Mouse (Mus musculus) B cell, adult 2 months (primary cell): Measurements from ENCODE around the gene Sdc3.

Experiments
- DNase-seq, 2 experiments: peaks; one replicate each; pipeline ENCODE4 v3.0.0; 2022

The Sdc3 gene

DNA sequence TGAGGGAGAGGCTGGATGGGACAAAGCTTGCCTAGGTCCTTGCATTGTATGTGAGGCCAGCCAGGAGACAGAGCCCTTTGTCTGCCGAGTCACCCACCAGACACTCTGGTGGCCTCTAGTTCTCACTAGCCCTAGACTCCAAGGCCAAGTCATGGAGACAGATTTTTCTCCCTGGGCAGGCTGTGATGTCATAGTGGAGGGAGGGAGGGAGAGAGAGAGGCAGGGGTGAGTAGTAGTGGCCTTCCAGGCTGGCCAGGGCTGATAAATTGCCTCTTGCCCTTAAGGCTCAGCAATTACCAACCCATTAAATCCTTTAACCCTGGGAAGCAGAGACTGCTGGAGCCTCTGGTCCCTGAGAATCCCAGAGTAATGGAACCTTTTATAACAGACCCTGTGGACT is 41.8 kb downstream of the Sdc3 start:
- DNase-seq: no peak

GRCm38 (mm10) chr4:130835550-130835949 is 43.2 kb downstream of the Sdc3 start:
- no peak for DNase-seq

DNA sequence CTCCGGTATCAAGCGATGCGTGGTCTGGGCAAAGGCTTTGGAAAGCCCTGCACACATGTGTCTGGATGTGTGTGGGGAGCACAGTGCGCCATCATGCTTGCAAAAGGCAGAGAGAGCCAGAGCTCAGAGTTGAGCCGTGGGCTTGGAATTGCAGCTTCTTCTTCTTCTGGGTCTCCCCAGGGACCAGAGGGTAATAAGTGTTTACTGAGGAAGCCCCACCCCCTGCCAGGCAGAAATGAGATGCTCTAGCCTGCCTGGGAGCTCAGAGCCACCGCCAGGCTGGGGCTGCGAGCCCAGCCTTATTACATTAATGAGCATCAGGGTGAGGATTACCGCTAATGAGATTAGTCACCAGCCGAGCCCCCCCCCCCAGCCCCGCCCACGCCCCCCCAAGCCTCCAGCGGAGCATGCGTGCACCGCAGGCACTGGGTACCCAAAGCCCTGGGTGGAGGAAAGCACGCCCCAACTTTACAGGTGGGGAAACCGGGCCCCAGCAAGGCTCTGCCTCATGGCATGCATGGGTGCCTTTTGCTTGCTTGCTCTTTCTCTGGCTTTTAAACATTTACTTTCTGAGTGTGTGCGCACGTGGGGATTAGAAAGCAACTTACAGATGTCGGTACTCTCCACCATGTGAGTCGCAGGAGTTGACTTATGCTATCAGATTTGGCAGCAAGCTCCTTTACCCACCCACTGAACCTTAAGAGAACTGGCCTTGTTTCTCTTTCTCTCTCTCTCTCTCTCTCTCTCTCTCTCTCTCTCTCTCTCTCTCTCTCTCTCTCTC is 44.1 kb downstream of the Sdc3 start:
- peak in 1 of 2 experiments; percentile 19 for DNase-seq

GRCm38 (mm10) chr4:130838585-130838984 is 46.2 kb downstream of the Sdc3 start:
- DNase-seq: no peak

- DNase-seq: no peak
Observed at GRCm38 (mm10) chr4:130841107-130841840, 48.9 kb downstream of the Sdc3 start.

GRCm38 (mm10) chr4:130848814-130849213 is 56.5 kb downstream of the Sdc3 start:
- DNase-seq: no peak

DNA sequence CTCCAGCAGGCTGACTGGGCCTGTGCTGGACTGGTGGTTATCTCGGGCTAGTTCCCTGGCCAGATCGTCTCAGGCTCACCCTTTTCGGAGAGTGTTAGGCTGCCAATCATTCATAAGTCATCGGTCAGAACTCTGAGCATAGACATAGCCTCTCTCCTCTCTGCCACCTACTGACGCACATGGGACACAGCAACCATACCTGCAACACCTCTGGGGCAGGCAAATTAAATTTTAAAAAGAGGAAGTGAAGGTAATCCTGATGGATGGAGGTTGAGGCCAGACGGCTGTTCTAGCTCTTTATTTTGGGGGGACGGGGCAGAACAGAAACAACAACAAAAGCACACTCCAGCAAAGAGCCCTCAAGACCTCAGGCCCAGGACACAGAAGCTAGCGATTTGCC is 65.3 kb downstream of the Sdc3 start:
- DNase-seq: no peak

GRCm38 (mm10) chr4:130858880-130859279 is 66.5 kb downstream of the Sdc3 start:
- no peak for DNase-seq

- no peak for DNase-seq
Observed at GRCm38 (mm10) chr4:130859467-130859866, 67.1 kb downstream of the Sdc3 start.

DNA sequence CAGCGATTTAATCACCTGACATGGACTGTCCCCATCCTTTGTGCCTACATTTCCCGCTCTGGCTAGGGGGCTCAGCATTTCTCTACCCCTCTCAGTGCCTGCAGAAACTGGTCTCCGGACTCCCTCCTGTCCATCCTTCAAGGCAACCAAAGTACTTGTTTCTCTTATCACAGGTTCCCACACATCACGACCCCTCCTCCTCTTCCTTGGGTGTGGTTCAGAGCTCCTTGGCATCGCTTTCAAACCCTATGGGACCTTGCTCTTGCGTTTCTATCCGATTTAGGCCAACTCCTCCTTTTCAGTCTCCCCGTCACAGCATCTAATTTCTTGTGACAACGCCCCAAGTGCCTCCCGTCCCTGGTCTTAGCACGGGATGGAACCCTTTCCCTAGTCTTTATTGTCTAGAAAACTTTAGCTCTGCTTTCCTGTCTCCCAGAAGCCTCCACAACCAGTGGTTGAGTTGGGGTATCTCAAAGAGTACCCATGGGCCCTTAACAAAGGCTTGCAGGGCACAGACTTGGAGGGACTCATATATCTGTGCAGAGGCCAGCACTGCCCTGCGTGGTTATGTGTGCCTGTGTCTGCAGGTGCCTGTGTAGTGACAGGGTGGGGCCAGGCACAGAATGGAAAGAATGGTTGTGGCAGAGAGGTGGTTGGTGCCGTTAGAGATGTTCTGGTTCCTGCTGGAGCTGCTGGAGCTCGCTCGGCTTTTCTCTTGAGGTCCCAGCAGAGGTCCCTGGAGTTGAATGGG is 68.7 kb downstream of the Sdc3 start:
- no peak for DNase-seq

DNA sequence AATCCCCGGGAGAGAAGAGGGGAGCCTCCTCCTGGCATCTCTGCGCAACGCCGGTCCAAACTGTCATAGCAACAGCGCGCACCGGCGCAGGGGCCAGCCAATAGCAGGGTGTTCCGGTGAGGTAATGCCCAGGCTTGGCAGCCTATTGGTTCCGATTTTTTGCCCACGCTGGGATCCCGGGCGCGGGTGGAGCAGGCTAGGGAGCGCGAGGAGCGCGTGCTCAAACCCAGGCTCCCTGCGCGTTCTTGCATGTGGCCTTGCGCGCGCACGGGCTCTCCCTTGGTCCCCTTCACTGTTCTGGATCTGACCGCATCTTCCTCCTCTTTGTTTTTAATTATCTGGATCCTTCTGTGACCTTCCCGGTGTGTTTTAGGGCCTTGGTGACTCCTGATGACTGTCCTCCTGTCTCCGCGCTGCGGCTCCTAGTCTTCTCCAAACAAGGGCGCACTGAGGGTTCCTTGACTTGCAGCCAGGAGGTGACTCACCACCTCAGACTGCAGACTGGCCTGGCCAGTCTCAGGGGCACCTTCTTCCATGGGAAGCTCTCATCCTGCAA is 69.4 kb downstream of the Sdc3 start:
- DNase-seq: no peak

- DNase-seq: no peak
Observed at GRCm38 (mm10) chr4:130862538-130862937, 70.2 kb downstream of the Sdc3 start.

- no peak for DNase-seq
Observed at GRCm38 (mm10) chr4:130865460-130865859, 73.1 kb downstream of the Sdc3 start.

DNA sequence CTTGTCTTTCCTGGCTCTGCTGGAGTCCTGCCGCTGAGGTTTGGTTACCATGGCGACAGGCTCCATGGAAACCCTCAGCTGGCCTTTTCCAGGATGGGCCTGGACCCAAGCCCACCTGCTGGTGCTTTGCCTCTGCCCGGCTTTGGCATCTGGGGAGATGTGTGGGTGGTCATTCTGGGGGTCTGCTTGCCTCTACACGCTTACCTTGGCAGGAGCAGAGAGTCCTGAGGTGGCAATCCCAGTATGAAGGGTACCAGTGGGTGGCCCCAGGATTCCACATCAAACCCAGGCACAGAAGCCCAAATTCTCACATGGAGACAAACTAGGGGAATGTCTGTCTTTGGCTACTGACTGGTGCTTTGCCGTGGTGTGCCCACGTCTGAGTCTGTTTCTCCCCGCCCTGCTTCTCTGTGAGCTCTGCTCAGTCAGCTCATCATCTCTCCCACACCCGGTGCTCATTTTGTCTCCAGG is 73.6 kb downstream of the Sdc3 start:
- no peak for DNase-seq

- DNase-seq: no peak
Observed at GRCm38 (mm10) chr4:130867940-130868339, 75.6 kb downstream of the Sdc3 start.

- DNase-seq: no peak
Observed at GRCm38 (mm10) chr4:130868803-130869202, 76.5 kb downstream of the Sdc3 start.

DNA sequence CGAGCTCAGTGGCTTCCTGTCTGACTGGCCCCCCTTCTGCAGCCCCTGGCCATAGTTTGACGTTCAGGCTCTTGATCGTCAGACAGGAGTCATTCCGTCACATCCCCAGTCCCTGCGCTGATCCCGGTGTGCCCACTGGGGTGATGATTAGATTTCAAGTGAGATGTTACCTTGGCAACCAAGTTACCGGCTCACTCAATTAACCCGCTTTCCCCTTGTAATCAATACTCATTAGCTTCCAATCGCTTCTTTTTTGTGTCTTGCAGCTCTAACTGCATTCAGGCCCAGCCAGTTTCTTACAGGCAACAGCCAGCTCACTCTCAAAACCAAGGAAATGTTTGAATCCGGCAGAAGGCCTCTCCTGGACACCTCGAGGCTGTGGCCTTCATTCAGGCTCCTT is 80.1 kb downstream of the Sdc3 start:
- DNase-seq: no peak

DNA sequence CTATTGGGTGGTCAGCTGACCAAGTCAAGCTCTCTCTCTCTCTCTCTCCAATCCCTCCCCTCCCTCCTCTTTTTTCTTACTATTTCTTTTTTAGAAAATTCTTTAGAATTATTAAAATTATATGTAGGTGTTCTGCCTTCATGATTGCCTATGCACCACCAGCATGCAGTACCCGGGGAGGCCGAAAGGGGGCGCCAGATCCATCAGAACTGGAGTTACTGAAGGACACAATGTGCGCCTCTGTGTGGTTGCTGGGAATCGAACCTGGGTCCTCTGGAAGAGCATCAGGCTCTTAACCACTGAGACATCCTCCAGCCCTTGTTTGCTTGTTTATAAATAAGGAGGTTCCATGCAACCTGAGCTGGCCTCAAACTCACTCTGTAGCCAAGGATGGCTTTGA is 81.1 kb downstream of the Sdc3 start:
- peak; percentile 33 to 34 for DNase-seq

- no peak for DNase-seq
Observed at GRCm38 (mm10) chr4:130874601-130875000, 82.3 kb downstream of the Sdc3 start.
